In genomic region chr12:55463992-55464845, GRCm38 (mm10) we compare ENCODE assay signal across 9 mouse cellular contexts. TPM values are rescaled to one million over a fixed set of nuclear protein-coding genes. Genes with fewer than 3 reads are reported as not detected.
DNase-seq lines count a peak whose midpoint lies in the region; ATAC-seq and TF ChIP-seq lines count a peak whose summit lies in the region.
"Had no signal": no experiment of that assay in that cellular context is flagged by ENCODE, and none has a peak within 500 bp of the region (broad histone marks: within the 10 kb centered on the region; RNA-seq: fewer than 3 reads in every experiment).

No protein-coding gene starts in this region.

- no peak for ATAC-seq in liver, postnatal 0 days
- no peak for ATAC-seq in liver, embryonic 11.5 days (replicated peaks; ENCODE audit: low FRiP score)
- ATAC-seq in limb, embryonic 13.5 days (ENCODE audit: low FRiP score, low read depth): peak; percentile 46
- peak; percentile 80 for ATAC-seq in neural tube, embryonic 13.5 days (ENCODE audit: low read depth)

- no peak for DNase-seq in liver, postnatal 0 days
- DNase-seq in liver, embryonic 11.5 days (ENCODE audit: low spot score): no peak
- peak; percentile 21 to 40 for DNase-seq in cerebellum, postnatal 36 days
- peak; percentile 54 to 70 for DNase-seq in heart, adult 9 months (ENCODE audit: low spot score in 2 of 2)
- peak; percentile 91 to 92 for DNase-seq in kidney, adult 8-10 months
- DNase-seq in natural killer cell, adult 2 months (ENCODE audit: low spot score in 2 of 2): no peak

- H3K27me3 ChIP-seq in liver, postnatal 0 days (ENCODE audit: insufficient read depth, low read length): peaks cover 10% of the 10 kb centered on the region; the same call in 1 of the 2 replicates
- H3K27me3 ChIP-seq in liver, embryonic 11.5 days (replicated peaks; ENCODE audit: control insufficient read depth, insufficient read depth, low read length): no peaks in the 10 kb centered on the region
- H3K27me3 ChIP-seq in limb, embryonic 13.5 days: no peaks in the 10 kb centered on the region
- H3K27me3 ChIP-seq in neural tube, embryonic 13.5 days: no peaks in the 10 kb centered on the region

- no peak overlapping the region for H3K4me3 ChIP-seq in liver, postnatal 0 days (ENCODE audit: low read depth, low read length)
- no peak overlapping the region for H3K4me3 ChIP-seq in liver, embryonic 11.5 days (ENCODE audit: low read depth, low read length)
- H3K4me3 ChIP-seq in limb, embryonic 13.5 days: no peak overlapping the region
- no peak overlapping the region for H3K4me3 ChIP-seq in neural tube, embryonic 13.5 days
- H3K4me3 ChIP-seq: liver, embryonic 15.5 days had no signal

- H3K27ac ChIP-seq in liver, postnatal 0 days (ENCODE audit: low read depth): peak overlapping the region; percentile 75
- H3K27ac ChIP-seq in liver, embryonic 11.5 days (ENCODE audit: low read depth, low read length): no peak overlapping the region
- H3K27ac ChIP-seq in limb, embryonic 13.5 days: peak overlapping the region; percentile 84
- peak overlapping the region; percentile 77 for H3K27ac ChIP-seq in neural tube, embryonic 13.5 days (replicated peaks)
- H3K27ac ChIP-seq: liver, embryonic 15.5 days had no signal

- no peak overlapping the region for H3K9ac ChIP-seq in liver, postnatal 0 days (replicated peaks)
- H3K9ac ChIP-seq in liver, embryonic 11.5 days (ENCODE audit: low read depth, low read length): no peak overlapping the region
- H3K9ac ChIP-seq in limb, embryonic 13.5 days: no peak overlapping the region
- H3K9ac ChIP-seq in neural tube, embryonic 13.5 days: no peak overlapping the region
- H3K9ac ChIP-seq: liver, embryonic 15.5 days had no signal

- H3K36me3 ChIP-seq in liver, postnatal 0 days (replicated peaks; ENCODE audit: insufficient read depth, low read length): no peaks in the 10 kb centered on the region
- no peaks in the 10 kb centered on the region for H3K36me3 ChIP-seq in liver, embryonic 11.5 days (ENCODE audit: control insufficient read depth, insufficient read depth, low read length)
- H3K36me3 ChIP-seq in limb, embryonic 13.5 days: no peaks in the 10 kb centered on the region
- no peaks in the 10 kb centered on the region for H3K36me3 ChIP-seq in neural tube, embryonic 13.5 days
- H3K36me3 ChIP-seq: liver, embryonic 15.5 days had no signal

- 58% methylated on average over 16 of the region's 16 CpGs for WGBS in liver, postnatal 0 days (ENCODE audit: insufficient replicate concordance)
- WGBS in liver, embryonic 11.5 days: 54% methylated on average over 16 of the region's 16 CpGs
- 27% methylated on average over 16 of the region's 16 CpGs for WGBS in limb, embryonic 13.5 days
- 28% methylated on average over 16 of the region's 16 CpGs for WGBS in neural tube, embryonic 13.5 days

- no peak for TF ChIP-seq EP300 in liver, postnatal 0 days (IDR thresholded peaks at IDR 0.05; ENCODE audit: low read depth)

- TF ChIP-seq CTCF in liver, postnatal 0 days (IDR thresholded peaks at IDR 0.05; ENCODE audit: low read depth): no peak

- H3K4me1 ChIP-seq in liver, postnatal 0 days (ENCODE audit: insufficient read depth): peaks cover 38% of the 10 kb centered on the region
- H3K4me1 ChIP-seq in liver, embryonic 11.5 days (replicated peaks; ENCODE audit: control insufficient read depth, insufficient read depth, low read length): peaks cover 9% of the 10 kb centered on the region; the same call in 1 of the 2 replicates
- peaks cover 71% of the 10 kb centered on the region for H3K4me1 ChIP-seq in limb, embryonic 13.5 days
- H3K4me1 ChIP-seq in neural tube, embryonic 13.5 days (replicated peaks): peaks cover 38% of the 10 kb centered on the region

- no peaks in the 10 kb centered on the region for H3K9me3 ChIP-seq in liver, postnatal 0 days (ENCODE audit: low read length)
- no peaks in the 10 kb centered on the region for H3K9me3 ChIP-seq in liver, embryonic 11.5 days (ENCODE audit: control insufficient read depth, low read length)
- no peaks in the 10 kb centered on the region for H3K9me3 ChIP-seq in limb, embryonic 13.5 days
- no peaks in the 10 kb centered on the region for H3K9me3 ChIP-seq in neural tube, embryonic 13.5 days
- H3K9me3 ChIP-seq: liver, embryonic 15.5 days had no signal

- no peak overlapping the region for H3K4me2 ChIP-seq in liver, postnatal 0 days (ENCODE audit: low read depth, low read length)
- H3K4me2 ChIP-seq in liver, embryonic 11.5 days: no peak overlapping the region
- H3K4me2 ChIP-seq in limb, embryonic 13.5 days (replicated peaks): peak overlapping the region; percentile 27; the same call in 1 of the 2 replicates
- H3K4me2 ChIP-seq in neural tube, embryonic 13.5 days: peak overlapping the region; percentile 17; the same call in 1 of the 2 replicates
- H3K4me2 ChIP-seq: liver, embryonic 15.5 days had no signal

RNA-seq across cellular contexts. Expression of gene Nfkbia, which starts 28.2 kb away (rescaled TPM):
- 27.9 and 38.5 TPM in 2 replicates for polyA plus RNA-seq in liver, postnatal 0 days (2015; fragmentation: Nextera tagmentation; extraction: Ambion mirVana)
- polyA plus RNA-seq in liver, embryonic 11.5 days (2014; fragmentation: Nextera tagmentation; extraction: Ambion mirVana): 25.8 TPM in 2 replicates
- polyA plus RNA-seq in limb, embryonic 13.5 days (2015; fragmentation: Nextera tagmentation; extraction: Ambion mirVana): 131 and 136 TPM in 2 replicates
- 51.4 and 53.3 TPM in 2 replicates for polyA plus RNA-seq in neural tube, embryonic 13.5 days (2015; fragmentation: Nextera tagmentation; extraction: Ambion mirVana)

Comparison
In these comparisons a context has a peak if more than half of its experiments do, and no peak if none do; other contexts are left out.
1. ATAC-seq: peak in limb, embryonic 13.5 days (single experiment) and neural tube, embryonic 13.5 days (single experiment); none in liver, postnatal 0 days (single experiment) and liver, embryonic 11.5 days (single experiment).
2. DNase-seq: peak in cerebellum, postnatal 36 days (2 of 2), heart, adult 9 months (2 of 2) and kidney, adult 8-10 months (2 of 2); none in liver, postnatal 0 days (single experiment), liver, embryonic 11.5 days (single experiment) and natural killer cell, adult 2 months (0 of 2).
3. H3K4me2 ChIP-seq: peak in limb, embryonic 13.5 days (single experiment) and neural tube, embryonic 13.5 days (single experiment); none in liver, postnatal 0 days (single experiment) and liver, embryonic 11.5 days (single experiment).